Mouse (Mus musculus): Measurements from ENCODE around the gene Skap2.
A peak's percentile ranks its signal among the peaks of the same experiment; 100 is the strongest.

Skap2 gene

GRCm38 (mm10) chr6:51886902-51887431 is 125.4 kb downstream of the Skap2 start:
- DNase-seq, result peak; percentile 61 to 71

GRCm38 (mm10) chr6:51882880-51883274 is 129.5 kb downstream of the Skap2 start:
- no peak for DNase-seq

GRCm38 (mm10) chr6:51882266-51882879 is 130.0 kb downstream of the Skap2 start:
- DNase-seq, result no peak

DNA sequence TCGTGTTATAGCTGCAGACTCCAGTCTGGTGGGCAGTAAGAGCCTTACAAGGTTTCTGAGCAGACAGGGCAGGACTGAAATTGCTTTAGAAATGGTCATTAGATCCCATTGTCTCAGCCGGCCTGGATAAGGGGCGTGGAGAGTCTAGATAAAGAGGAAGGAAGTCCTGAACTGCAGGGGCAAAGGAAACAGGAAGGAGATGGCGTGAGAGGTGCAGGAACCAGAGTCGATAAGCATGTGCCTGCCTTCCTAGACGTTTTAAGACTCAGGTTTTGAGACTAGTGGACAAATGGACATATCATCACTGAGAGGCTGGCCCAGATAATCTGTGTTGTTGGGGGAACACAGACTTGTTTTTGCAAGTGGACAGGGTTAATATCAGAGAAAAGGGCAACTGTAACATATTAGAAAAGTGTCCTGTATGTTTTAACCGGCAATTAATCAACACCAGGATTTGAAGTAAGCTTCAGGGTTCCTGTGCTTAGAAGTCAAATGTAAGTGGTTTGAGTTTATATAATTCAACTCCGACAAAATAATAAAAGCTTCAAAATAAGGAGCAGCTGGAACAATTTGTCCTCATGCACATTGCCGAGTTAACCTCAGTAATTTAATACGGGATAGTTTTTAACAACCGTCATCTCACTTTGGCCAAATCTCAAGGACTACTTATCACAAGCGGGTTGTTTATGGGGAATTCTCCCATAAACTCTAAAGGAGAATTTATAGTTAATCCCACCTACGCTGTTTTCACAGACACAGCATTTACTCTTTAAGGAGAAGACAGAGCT is 131.0 kb downstream of the Skap2 start:
- peak; percentile 41 to 66 for DNase-seq

- DNase-seq, result peak; percentile 37 to 50
These were observed 131.6 kb downstream of the Skap2 start for GRCm38 (mm10) chr6:51880778-51881177.

DNA sequence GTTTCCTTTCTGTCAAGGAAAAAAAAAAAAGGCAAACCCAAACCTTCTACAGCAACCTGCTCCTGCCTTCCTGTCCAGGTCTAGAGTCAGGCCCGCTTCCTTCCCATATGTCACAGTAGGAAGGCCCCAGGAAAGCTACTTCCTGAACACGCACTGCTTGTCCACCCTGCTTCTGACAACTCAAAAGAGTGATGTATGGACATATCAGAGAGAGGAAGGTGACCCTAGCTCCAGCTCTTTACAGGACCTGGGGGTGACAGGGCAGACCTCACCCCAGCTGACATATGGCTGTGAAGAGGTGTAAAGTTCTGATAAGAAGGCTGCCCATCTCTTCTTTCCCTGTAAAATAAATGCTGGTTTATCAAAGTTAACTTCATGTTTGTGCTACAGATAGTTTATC is 133.8 kb downstream of the Skap2 start:
- DNase-seq, result peak; percentile 13 to 33

DNA sequence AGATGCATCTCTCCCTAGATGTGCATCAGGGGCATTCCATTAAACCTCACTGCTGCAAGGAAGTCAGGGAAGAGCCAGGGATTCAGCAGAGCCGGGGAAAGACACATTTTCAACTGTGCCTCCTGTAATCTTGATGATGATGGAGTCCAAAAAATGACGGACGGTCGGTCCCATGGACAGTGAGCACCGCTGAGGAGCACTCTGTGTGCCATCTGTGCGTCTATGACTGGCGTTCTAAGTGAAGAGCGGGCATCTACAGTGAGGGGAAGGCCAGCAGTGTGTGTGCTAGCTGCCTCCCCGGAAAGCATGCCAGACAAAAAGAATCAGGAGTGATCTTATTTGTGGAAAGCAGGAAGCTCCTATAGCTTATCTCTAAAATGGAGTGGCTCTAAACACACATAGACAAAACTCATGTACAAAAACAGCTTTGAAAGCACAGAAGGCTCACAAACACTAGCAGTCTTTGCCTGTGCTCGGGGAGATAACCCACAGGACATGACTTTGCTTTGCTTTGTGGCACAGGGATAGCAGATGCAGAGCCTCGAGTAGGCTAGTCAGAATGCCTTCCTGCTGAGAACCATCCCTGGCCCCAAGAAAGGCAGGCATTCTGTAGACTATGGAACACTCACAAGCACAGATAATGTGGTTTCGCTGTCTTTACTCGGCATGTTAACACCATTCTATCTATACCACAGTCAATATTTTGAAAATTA is 135.4 kb downstream of the Skap2 start:
- DNase-seq, result no peak

DNA sequence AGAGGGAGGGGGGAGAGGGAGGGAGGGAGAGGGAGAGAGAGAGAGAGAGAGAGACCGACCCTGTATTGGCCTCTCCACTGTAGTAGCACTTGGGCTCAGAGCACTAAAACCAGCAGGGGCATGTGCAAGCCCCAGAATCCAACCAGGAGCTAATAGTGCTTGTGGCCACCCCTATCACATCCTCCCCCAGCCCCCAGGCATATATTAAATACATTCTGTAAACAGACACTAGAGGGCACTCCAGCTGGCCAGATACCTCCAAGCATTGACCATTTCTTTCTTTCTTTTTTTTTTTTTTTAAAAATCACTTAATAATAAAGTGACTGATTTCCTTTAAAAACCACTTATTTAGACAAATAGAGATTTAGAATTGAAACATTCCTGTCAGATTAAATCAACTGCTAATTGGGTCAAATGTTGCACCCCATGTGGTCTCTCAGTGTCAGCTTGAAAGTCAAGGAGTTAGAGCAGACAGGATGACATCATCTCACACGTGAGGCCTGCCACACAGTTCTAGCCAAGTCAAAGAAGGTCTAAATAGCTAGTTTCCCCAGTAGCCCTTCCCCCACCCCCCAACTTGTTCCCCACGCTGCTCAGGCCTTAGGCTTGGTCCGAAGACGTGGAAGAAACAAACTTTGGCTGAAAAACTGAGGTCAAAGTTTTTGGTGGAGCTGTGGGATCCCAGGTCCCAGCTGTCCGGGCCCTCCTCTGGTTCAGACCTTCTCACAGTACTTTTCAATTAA is 136.3 kb downstream of the Skap2 start:
- DNase-seq, result peak; percentile 50 to 70

DNA sequence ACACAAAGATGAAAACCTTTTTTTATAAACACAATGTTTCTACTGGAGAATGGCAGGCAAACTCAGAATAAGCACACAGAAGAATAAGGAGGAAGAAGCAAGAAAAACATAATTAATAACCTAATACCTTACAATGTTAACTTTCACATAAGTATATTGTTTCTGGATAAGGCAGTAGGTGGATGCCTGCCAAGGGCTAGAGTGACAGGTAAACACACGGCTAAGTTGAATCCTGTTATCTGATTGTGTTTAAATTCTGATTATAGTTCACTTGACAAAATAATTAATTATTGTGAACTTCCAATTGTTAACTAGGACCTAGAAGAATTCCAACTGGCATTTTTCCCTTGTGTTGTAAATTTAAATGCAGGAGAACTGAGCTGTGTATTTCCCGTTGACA is 138.3 kb downstream of the Skap2 start:
- no peak for DNase-seq

DNA sequence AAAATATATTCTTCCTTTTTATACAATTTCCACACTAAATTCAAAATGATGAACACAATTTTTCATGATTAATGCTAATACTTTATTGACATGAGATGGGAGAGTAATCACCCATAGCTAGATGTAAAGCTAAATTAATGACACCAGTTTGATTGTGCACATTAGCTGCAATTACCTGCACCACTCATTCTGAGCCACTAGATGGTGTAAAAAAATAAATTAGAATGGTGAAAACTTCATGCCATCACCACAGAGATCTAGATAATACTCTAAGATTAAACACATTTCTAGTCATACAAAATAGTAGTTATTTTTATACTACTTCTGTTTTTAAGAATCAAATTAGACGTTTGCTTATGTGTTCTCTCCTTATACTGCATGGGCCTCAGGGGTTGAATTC is 141.2 kb downstream of the Skap2 start:
- DNase-seq, result no peak

DNA sequence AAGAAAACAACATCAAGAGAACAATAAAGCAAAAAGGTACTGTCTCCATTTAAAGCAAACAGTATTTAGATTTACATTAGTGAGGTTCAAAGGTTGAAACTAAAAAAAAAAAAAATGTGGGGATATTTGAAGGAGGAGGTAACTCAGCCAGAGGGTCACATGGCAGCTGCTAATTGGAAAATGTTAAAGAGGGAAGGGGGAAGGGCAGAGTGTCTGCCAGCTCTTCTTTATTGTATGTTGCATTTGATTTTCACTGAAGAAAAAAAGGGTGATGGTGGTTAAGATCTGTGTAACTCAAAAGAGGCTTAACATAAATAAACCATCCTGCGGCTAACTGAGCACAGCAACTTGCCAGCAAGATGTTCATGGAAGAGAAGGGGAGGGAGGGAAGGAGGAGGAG is 142.1 kb downstream of the Skap2 start:
- no peak for DNase-seq

DNA sequence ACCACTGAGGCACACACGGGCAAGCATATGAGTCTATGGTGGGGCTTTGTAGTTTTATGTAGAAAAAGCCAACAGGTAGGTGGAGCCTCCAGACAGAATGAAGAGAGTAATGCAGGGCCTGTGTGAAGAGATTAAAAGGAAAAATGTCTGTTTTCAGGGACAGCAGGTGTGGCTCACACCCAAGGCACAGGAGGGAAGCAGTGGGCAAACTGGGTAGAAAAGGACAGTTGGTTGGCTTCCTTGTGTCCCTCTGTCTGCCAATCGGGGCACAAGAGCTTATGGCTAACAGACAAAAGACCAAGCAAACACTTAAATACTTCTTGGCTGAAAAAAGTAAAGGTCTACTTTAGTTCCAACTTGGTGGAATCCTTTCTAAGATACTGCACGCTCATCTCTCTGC is 145.8 kb downstream of the Skap2 start:
- no peak for DNase-seq

GRCm38 (mm10) chr6:51863508-51863907 is 148.8 kb downstream of the Skap2 start:
- no peak for DNase-seq

- DNase-seq, result peak in 1 of 2 experiments; percentile 49
These were observed 152.0 kb downstream of the Skap2 start for GRCm38 (mm10) chr6:51860300-51860699.

GRCm38 (mm10) chr6:51857821-51858220 is 154.5 kb downstream of the Skap2 start:
- DNase-seq, result peak; percentile 98

- DNase-seq, result no peak
These were observed 159.1 kb downstream of the Skap2 start for GRCm38 (mm10) chr6:51853291-51853690.

- no peak for DNase-seq
These were observed 159.7 kb downstream of the Skap2 start for GRCm38 (mm10) chr6:51852643-51853042.

GRCm38 (mm10) chr6:51851544-51851943 is 160.8 kb downstream of the Skap2 start:
- peak in 1 of 2 experiments; percentile 49 for DNase-seq

GRCm38 (mm10) chr6:51850030-51850817 is 162.1 kb downstream of the Skap2 start:
- no peak for DNase-seq

DNA sequence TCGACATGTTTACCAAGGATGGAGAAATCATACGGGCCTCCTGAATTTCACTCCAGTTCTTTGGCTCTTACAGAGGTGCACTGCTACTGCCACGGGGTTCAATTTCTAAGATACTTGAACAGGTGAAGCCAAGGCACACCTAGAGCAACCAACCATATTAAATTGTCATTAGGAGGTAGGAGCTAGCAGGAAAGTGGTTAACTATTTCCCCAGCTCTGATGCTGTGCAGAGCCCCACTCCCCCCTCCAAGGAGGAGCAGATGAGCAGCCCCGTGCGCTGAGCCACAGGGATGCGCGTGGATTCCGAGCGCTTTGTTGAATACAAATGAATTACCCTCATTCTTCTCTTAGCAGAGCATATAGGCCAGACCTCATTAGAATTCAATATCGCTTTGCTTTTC is 162.8 kb downstream of the Skap2 start:
- no peak for DNase-seq

- peak; percentile 71 to 78 for DNase-seq
These were observed 168.2 kb downstream of the Skap2 start for GRCm38 (mm10) chr6:51844106-51844505.

- DNase-seq, result no peak
These were observed 169.3 kb downstream of the Skap2 start for GRCm38 (mm10) chr6:51843081-51843480.

All from kidney, postnatal 4 days (tissue).